Mouse (Mus musculus): ENCODE data around the gene Snx30.
"Not testable (repeated sequence)": the region's sequence is repeated elsewhere in the genome, so short reads cannot be mapped to it uniquely, and the experiment has no call there.

Snx30 gene

GRCm38 (mm10) chr4:59805181-59805967, at the start of gene Snx30:
Gene Snx30 (plus strand): TSS chr4:59805840.
- peak; percentile 86 for DNase-seq (ENCODE audit: low read depth, low spot score)

- no peak for DNase-seq (ENCODE audit: low read depth, low spot score)
These were observed 49.1 kb upstream of the Snx30 start for GRCm38 (mm10) chr4:59756332-59757082.

GRCm38 (mm10) chr4:59757452-59758435, 47.9 kb upstream of the Snx30 start:
- no peak for DNase-seq (ENCODE audit: low read depth, low spot score)

- DNase-seq (ENCODE audit: low read depth, low spot score), result no peak
These were observed 45.6 kb upstream of the Snx30 start for GRCm38 (mm10) chr4:59760016-59760415.

- no peak for DNase-seq (ENCODE audit: low read depth, low spot score)
These were observed 44.8 kb upstream of the Snx30 start for GRCm38 (mm10) chr4:59760636-59761364.

- no peak for DNase-seq (ENCODE audit: low read depth, low spot score)
These were observed 44.3 kb upstream of the Snx30 start for GRCm38 (mm10) chr4:59761365-59761729.

GRCm38 (mm10) chr4:59764950-59765349, 40.7 kb upstream of the Snx30 start:
- no peak for DNase-seq (ENCODE audit: low read depth, low spot score)

GRCm38 (mm10) chr4:59765385-59766005, 40.1 kb upstream of the Snx30 start:
- DNase-seq (ENCODE audit: low read depth, low spot score), result no peak

GRCm38 (mm10) chr4:59767717-59768116, 37.9 kb upstream of the Snx30 start:
- DNase-seq (ENCODE audit: low read depth, low spot score), result no peak

- DNase-seq (ENCODE audit: low read depth, low spot score), result no peak
These were observed 33.3 kb upstream of the Snx30 start for GRCm38 (mm10) chr4:59772171-59772879.

GRCm38 (mm10) chr4:59777828-59778227, 27.8 kb upstream of the Snx30 start:
- no peak for DNase-seq (ENCODE audit: low read depth, low spot score)

GRCm38 (mm10) chr4:59780568-59780967, 25.1 kb upstream of the Snx30 start:
- no peak for DNase-seq (ENCODE audit: low read depth, low spot score)

- DNase-seq (ENCODE audit: low read depth, low spot score), result peak; percentile 27
These were observed 22.6 kb upstream of the Snx30 start for GRCm38 (mm10) chr4:59782853-59783684.

- peak; percentile 94 for DNase-seq (ENCODE audit: low read depth, low spot score)
These were observed 21.9 kb upstream of the Snx30 start for GRCm38 (mm10) chr4:59783685-59784279.

GRCm38 (mm10) chr4:59785412-59785811, 20.2 kb upstream of the Snx30 start:
- DNase-seq (ENCODE audit: low read depth, low spot score), result no peak

GRCm38 (mm10) chr4:59786661-59787060, 19.0 kb upstream of the Snx30 start:
- DNase-seq (ENCODE audit: low read depth, low spot score), result peak; percentile 58

GRCm38 (mm10) chr4:59787126-59787525, 18.5 kb upstream of the Snx30 start:
- no peak for DNase-seq (ENCODE audit: low read depth, low spot score)

GRCm38 (mm10) chr4:59789015-59789414, 16.6 kb upstream of the Snx30 start:
- no peak for DNase-seq (ENCODE audit: low read depth, low spot score)

GRCm38 (mm10) chr4:59793626-59794025, 12.0 kb upstream of the Snx30 start:
- DNase-seq (ENCODE audit: low read depth, low spot score), result not testable (repeated sequence)
